Mouse (Mus musculus): ENCODE measurements around the gene Kdm5a. TPM values are rescaled to one million over a fixed set of nuclear protein-coding genes. Genes with fewer than 3 reads are reported as not detected.

Kdm5a gene
- polyA plus RNA-seq, 2 experiments = 3.8 to 17.6 TPM

DNA sequence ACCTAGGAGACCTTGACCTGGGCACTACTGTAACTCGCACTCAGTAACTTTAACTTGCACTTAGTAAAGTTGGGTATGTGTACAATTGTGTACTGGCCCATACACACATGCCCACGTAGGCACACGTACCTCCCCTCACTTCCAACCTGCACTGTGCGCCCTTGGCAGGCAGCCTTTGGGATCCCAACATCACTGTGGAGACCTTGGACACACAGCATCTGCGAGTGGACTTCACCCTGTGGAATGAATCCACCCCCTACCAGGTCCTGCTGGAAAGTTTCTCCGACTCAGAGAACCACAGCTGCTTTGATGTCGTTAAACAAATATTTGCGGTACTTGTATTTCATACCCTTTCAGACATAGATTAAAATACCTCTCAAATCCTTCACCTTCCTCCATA is 111.4 kb downstream of the Kdm5a start:
- ATAC-seq (ENCODE audit: insufficient read depth) (no peak; the same call in 1 of the 2 replicates), DNase-seq (ENCODE audit: low read depth in 3 of 3, low spot score in 3 of 3) (no peak)
- H3K27ac ChIP-seq = no peak overlapping the region
- H3K27me3 ChIP-seq (ENCODE audit: control insufficient read depth, insufficient read depth, low read length) = no peaks in the 10 kb centered on the region
- H3K4me1 ChIP-seq (replicated peaks; ENCODE audit: control insufficient read depth in 2 of 2, insufficient read depth in 2 of 2, low read length in 1 of 2) = peaks cover 0 to 17% of the 10 kb centered on the region in 2 experiments; a peak in 2 of 4 replicates
- TF ChIP-seq EP300 (IDR thresholded peaks at IDR 0.05; ENCODE audit: low read depth) = no peak
- TF ChIP-seq CTCF (IDR thresholded peaks at IDR 0.05; ENCODE audit: low read depth) = no peak
- no peaks in the 10 kb centered on the region for H3K9me3 ChIP-seq (ENCODE audit: control insufficient read depth, low read length)
- H3K36me3 ChIP-seq (replicated peaks; ENCODE audit: control insufficient read depth, insufficient read depth, low read depth) = peaks cover 9% of the 10 kb centered on the region
- H3K4me3 ChIP-seq (ENCODE audit: insufficient read depth in 1 of 2, low read depth in 2 of 2, low read length in 2 of 2) = no peak overlapping the region
- no peak overlapping the region for H3K9ac ChIP-seq (replicated peaks)
- H3K4me2 ChIP-seq (ENCODE audit: low read depth) = no peak overlapping the region
- WGBS (ENCODE audit: insufficient replicate concordance) = 85% methylated on average over 8 of the region's 8 CpGs

DNA sequence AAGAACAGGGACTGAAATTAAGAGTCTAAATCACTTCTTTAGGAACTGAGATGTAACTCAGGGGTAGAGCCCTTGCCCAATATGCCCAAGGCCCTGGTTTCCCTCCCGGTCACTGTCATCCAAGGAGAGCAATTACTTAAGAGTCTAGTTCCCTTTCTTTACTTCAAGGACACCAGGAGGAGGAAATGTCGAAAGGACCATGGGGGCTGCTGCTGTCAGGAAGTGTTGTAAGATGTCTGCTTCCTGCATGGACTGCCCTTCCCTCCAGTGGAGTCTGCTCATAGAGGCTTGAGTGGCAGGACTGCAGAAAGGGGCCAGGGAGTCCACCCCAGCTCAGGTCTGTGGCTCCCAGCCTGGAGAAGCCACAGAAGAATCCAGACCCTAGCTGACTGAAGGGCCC is 115.4 kb downstream of the Kdm5a start:
- peaks cover 0 to 6% of the 10 kb centered on the region in 2 experiments; a peak in 1 of 4 replicates for H3K4me1 ChIP-seq (replicated peaks; ENCODE audit: control insufficient read depth in 2 of 2, insufficient read depth in 2 of 2, low read length in 1 of 2)
- H3K36me3 ChIP-seq (replicated peaks; ENCODE audit: control insufficient read depth, insufficient read depth, low read depth) = peaks cover 9% of the 10 kb centered on the region
- 43% methylated on average over 2 of the region's 2 CpGs for WGBS (ENCODE audit: insufficient replicate concordance)

GRCm38 (mm10) chr6:120480361-120480760 is 116.4 kb downstream of the Kdm5a start:
- Histone ChIP-seq H3K4me3 (ENCODE audit: insufficient read depth in 1 of 2, low read depth in 2 of 2, low read length in 2 of 2) (no peak overlapping the region), H3K27me3 (ENCODE audit: control insufficient read depth, insufficient read depth, low read length) (no peaks in the 10 kb centered on the region), H3K36me3 (replicated peaks; ENCODE audit: control insufficient read depth, insufficient read depth, low read depth) (peaks cover 6% of the 10 kb centered on the region), H3K4me2 (ENCODE audit: low read depth) (no peak overlapping the region), H3K4me1 (replicated peaks; ENCODE audit: control insufficient read depth in 2 of 2, insufficient read depth in 2 of 2, low read length in 1 of 2) (peaks cover 0 to 6% of the 10 kb centered on the region in 2 experiments; a peak in 2 of 4 replicates), H3K27ac (no peak overlapping the region), H3K9ac (replicated peaks) (no peak overlapping the region), H3K9me3 (ENCODE audit: control insufficient read depth, low read length) (no peaks in the 10 kb centered on the region)
- 78% methylated on average over 5 of the region's 5 CpGs for WGBS (ENCODE audit: insufficient replicate concordance)
- DNase-seq (ENCODE audit: low read depth in 3 of 3, low spot score in 3 of 3) (no peak), ATAC-seq (ENCODE audit: insufficient read depth) (no peak)
- TF ChIP-seq EP300 (IDR thresholded peaks at IDR 0.05; ENCODE audit: low read depth) (no peak), CTCF (IDR thresholded peaks at IDR 0.05; ENCODE audit: low read depth) (no peak)

More for the DNA sequence above, 115.4 kb downstream of the Kdm5a start:
- Histone ChIP-seq H3K27me3 (ENCODE audit: control insufficient read depth, insufficient read depth, low read length) (no peaks in the 10 kb centered on the region), H3K4me2 (ENCODE audit: low read depth) (no peak overlapping the region), H3K9me3 (ENCODE audit: control insufficient read depth, low read length) (no peaks in the 10 kb centered on the region), H3K9ac (replicated peaks) (no peak overlapping the region), H3K4me3 (ENCODE audit: insufficient read depth in 1 of 2, low read depth in 2 of 2, low read length in 2 of 2) (no peak overlapping the region), H3K27ac (no peak overlapping the region)
- no peak for TF ChIP-seq CTCF (IDR thresholded peaks at IDR 0.05; ENCODE audit: low read depth)
- no peak for TF ChIP-seq EP300 (IDR thresholded peaks at IDR 0.05; ENCODE audit: low read depth)
- ATAC-seq (ENCODE audit: insufficient read depth) (no peak), DNase-seq (ENCODE audit: low read depth in 3 of 3, low spot score in 3 of 3) (no peak)

GRCm38 (mm10) chr6:120481538-120481937 is 117.6 kb downstream of the Kdm5a start:
- TF ChIP-seq EP300 (IDR thresholded peaks at IDR 0.05; ENCODE audit: low read depth) (no peak), CTCF (IDR thresholded peaks at IDR 0.05; ENCODE audit: low read depth) (peak; percentile 61)
- H3K36me3 ChIP-seq (replicated peaks; ENCODE audit: control insufficient read depth, insufficient read depth, low read depth) = peaks cover 6% of the 10 kb centered on the region
- 75% methylated on average over 6 of the region's 6 CpGs for WGBS (ENCODE audit: insufficient replicate concordance)
- DNase-seq (ENCODE audit: low read depth in 3 of 3, low spot score in 3 of 3) (no peak), ATAC-seq (ENCODE audit: insufficient read depth) (no peak)
- H3K27me3 ChIP-seq (ENCODE audit: control insufficient read depth, insufficient read depth, low read length) = no peaks in the 10 kb centered on the region
- no peak overlapping the region for H3K27ac ChIP-seq
- H3K4me2 ChIP-seq (ENCODE audit: low read depth) = no peak overlapping the region
- no peak overlapping the region for H3K9ac ChIP-seq (replicated peaks)
- peaks cover 0 to 3% of the 10 kb centered on the region in 2 experiments; a peak in 2 of 4 replicates for H3K4me1 ChIP-seq (replicated peaks; ENCODE audit: control insufficient read depth in 2 of 2, insufficient read depth in 2 of 2, low read length in 1 of 2)
- no peak overlapping the region for H3K4me3 ChIP-seq (ENCODE audit: insufficient read depth in 1 of 2, low read depth in 2 of 2, low read length in 2 of 2)
- H3K9me3 ChIP-seq (ENCODE audit: control insufficient read depth, low read length) = no peaks in the 10 kb centered on the region

GRCm38 (mm10) chr6:120482021-120482420 is 118.1 kb downstream of the Kdm5a start:
- H3K36me3 ChIP-seq (replicated peaks; ENCODE audit: control insufficient read depth, insufficient read depth, low read depth) = peaks cover 6% of the 10 kb centered on the region
- ATAC-seq (ENCODE audit: insufficient read depth) (no peak), DNase-seq (ENCODE audit: low read depth in 3 of 3, low spot score in 3 of 3) (no peak)
- H3K27ac ChIP-seq = no peak overlapping the region
- no peaks in the 10 kb centered on the region for H3K9me3 ChIP-seq (ENCODE audit: control insufficient read depth, low read length)
- 85% methylated on average over 14 of the region's 14 CpGs for WGBS (ENCODE audit: insufficient replicate concordance)
- H3K4me3 ChIP-seq (ENCODE audit: insufficient read depth in 1 of 2, low read depth in 2 of 2, low read length in 2 of 2) = no peak overlapping the region
- H3K4me2 ChIP-seq (ENCODE audit: low read depth) = no peak overlapping the region
- H3K9ac ChIP-seq (replicated peaks) = no peak overlapping the region
- H3K27me3 ChIP-seq (ENCODE audit: control insufficient read depth, insufficient read depth, low read length) = no peaks in the 10 kb centered on the region
- peaks cover 0 to 3% of the 10 kb centered on the region in 2 experiments; a peak in 2 of 4 replicates for H3K4me1 ChIP-seq (replicated peaks; ENCODE audit: control insufficient read depth in 2 of 2, insufficient read depth in 2 of 2, low read length in 1 of 2)
- TF ChIP-seq EP300 (IDR thresholded peaks at IDR 0.05; ENCODE audit: low read depth) = no peak
- no peak for TF ChIP-seq CTCF (IDR thresholded peaks at IDR 0.05; ENCODE audit: low read depth)

Measured in liver, embryonic 14.5 days (tissue).